Mouse (Mus musculus): Measurements from ENCODE around the gene Orai2. TPM values are rescaled to one million over a fixed set of nuclear protein-coding genes. Genes with fewer than 3 reads are reported as not detected.

Orai2 gene
- total RNA-seq, 1 experiment = 4.8 TPM

DNA sequence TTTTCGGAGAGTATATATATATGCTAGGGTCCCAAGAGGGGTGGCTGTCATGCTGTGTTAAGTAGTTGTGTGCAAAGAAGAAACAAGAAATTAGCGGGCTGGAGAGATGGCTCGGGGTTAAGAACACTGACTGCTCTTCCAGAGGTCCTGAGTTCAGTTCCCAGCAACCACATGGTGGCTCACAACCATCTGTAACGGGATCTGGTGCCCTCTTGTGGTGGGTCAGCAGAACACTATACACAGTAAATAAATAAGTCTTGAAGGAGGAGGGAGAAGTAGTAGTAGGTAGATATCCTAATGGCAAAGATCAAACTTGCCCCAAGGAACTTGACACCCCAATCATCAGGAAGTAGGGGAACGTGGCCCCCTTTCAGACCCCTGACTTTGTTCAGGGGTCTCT is 27.8 kb downstream of the Orai2 start:
- TF ChIP-seq MAFK (IDR thresholded peaks at IDR 0.05; ENCODE audit: insufficient read depth, low read depth, low read length) = no peak
- TF ChIP-seq ZNF384 (IDR thresholded peaks at IDR 0.05; ENCODE audit: low read depth, low read length) = no peak
- TF ChIP-seq CHD2 (IDR thresholded peaks at IDR 0.05; ENCODE audit: low read depth, low read length) = no peak
- TF ChIP-seq HCFC1 (IDR thresholded peaks at IDR 0.05; ENCODE audit: borderline replicate concordance, insufficient read depth, low read length) = no peak
- H3K9me3 ChIP-seq (ENCODE audit: control insufficient read depth, insufficient read depth, low read depth, low read length) = no peaks in the 10 kb centered on the region
- no peak overlapping the region for H3K9ac ChIP-seq (ENCODE audit: insufficient read depth, low read depth, low read length, poor library complexity, severe bottlenecking)
- H3K27ac ChIP-seq (ENCODE audit: insufficient read depth, low read depth, low read length, poor library complexity, severe bottlenecking) = no peak overlapping the region
- in situ Hi-C loops (cut with MboI; ENCODE audit: low sequenced_read_pairs in 2 of 2, unreplicated experiment in 2 of 2) = no loop called here
- H3K4me1 ChIP-seq (ENCODE audit: control insufficient read depth in 2 of 2, insufficient read depth in 2 of 2, low read length in 2 of 2, poor library complexity in 1 of 2) = no peaks in the 10 kb centered on the region
- no peak for DNase-seq (ENCODE audit: low read depth, low spot score)
- H3K4me3 ChIP-seq (ENCODE audit: insufficient read depth in 1 of 2, low read depth in 1 of 2, low read length in 2 of 2, poor library complexity in 1 of 2, severe bottlenecking in 1 of 2) = no peak overlapping the region
- H3K36me3 ChIP-seq (ENCODE audit: control insufficient read depth, insufficient read depth, low read length, poor library complexity, severe bottlenecking) = peaks cover 17% of the 10 kb centered on the region

DNA sequence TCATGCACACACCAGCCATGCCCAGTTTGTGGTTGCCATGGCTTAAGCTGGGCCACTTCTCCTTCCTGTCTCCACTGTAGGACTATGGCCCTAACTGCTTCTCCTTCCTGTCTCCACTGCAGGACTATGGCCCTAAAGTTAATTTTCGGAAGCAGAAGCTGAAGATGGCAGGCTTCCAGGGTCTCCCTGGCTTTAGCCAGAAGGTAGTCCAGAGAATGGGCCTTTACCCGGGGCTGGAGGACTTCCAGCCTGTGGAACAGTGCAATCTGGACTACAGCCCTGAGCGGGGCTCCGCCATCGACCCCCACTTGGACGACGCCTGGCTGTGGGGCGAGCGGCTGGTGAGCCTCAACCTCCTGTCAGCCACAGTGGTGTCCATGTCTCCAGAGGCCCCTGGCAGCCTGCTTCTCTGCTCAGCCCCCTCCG is 30.4 kb downstream of the Orai2 start:
- H3K4me3 ChIP-seq (ENCODE audit: insufficient read depth in 1 of 2, low read depth in 1 of 2, low read length in 2 of 2, poor library complexity in 1 of 2, severe bottlenecking in 1 of 2) = no peak overlapping the region
- H3K4me1 ChIP-seq (ENCODE audit: control insufficient read depth in 2 of 2, insufficient read depth in 2 of 2, low read length in 2 of 2, poor library complexity in 1 of 2) = 0 out of 4 replicates have a peak, but pooled peaks cover 0 to under 1% of the 10 kb centered on the region in 2 experiments
- TF ChIP-seq CHD2 (IDR thresholded peaks at IDR 0.05; ENCODE audit: low read depth, low read length) = no peak
- TF ChIP-seq MAFK (IDR thresholded peaks at IDR 0.05; ENCODE audit: insufficient read depth, low read depth, low read length) = no peak
- no peak for TF ChIP-seq HCFC1 (IDR thresholded peaks at IDR 0.05; ENCODE audit: borderline replicate concordance, insufficient read depth, low read length)
- no peak for TF ChIP-seq ZNF384 (IDR thresholded peaks at IDR 0.05; ENCODE audit: low read depth, low read length)
- TF ChIP-seq ZC3H11A (IDR thresholded peaks at IDR 0.05; ENCODE audit: borderline replicate concordance, low read depth, low read length) = no peak
- no peaks in the 10 kb centered on the region for H3K9me3 ChIP-seq (ENCODE audit: control insufficient read depth, insufficient read depth, low read depth, low read length)
- no peak overlapping the region for H3K27ac ChIP-seq (ENCODE audit: insufficient read depth, low read depth, low read length, poor library complexity, severe bottlenecking)
- H3K9ac ChIP-seq (ENCODE audit: insufficient read depth, low read depth, low read length, poor library complexity, severe bottlenecking) = no peak overlapping the region
- DNase-seq (ENCODE audit: low read depth, low spot score) = no peak
- in situ Hi-C loops (cut with MboI; ENCODE audit: low sequenced_read_pairs in 2 of 2, unreplicated experiment in 2 of 2) = no loop called here
- H3K36me3 ChIP-seq (ENCODE audit: control insufficient read depth, insufficient read depth, low read length, poor library complexity, severe bottlenecking) = peaks cover 17% of the 10 kb centered on the region

DNA sequence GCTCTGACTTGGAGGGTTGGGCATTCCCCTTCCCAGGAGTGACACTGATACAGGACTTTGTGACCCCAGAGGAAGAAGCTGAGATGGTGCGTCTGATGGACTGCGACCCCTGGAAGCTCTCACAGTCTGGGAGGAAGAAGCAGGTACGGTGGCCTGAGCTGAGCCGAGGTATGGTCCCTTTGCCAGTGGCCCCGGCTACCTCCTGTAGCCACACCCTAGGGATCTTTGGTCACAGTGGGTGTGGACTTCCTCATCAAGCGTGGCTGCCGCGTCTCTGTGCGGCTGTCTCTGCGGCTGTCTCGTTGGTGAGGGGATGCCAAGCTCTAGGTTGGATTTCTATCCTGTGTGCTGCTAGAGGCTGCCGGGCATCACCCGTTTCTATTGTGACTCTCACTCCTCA is 31.1 kb downstream of the Orai2 start:
- no peak overlapping the region for H3K27ac ChIP-seq (ENCODE audit: insufficient read depth, low read depth, low read length, poor library complexity, severe bottlenecking)
- no peaks in the 10 kb centered on the region for H3K9me3 ChIP-seq (ENCODE audit: control insufficient read depth, insufficient read depth, low read depth, low read length)
- no peak for DNase-seq (ENCODE audit: low read depth, low spot score)
- in situ Hi-C loops (cut with MboI; ENCODE audit: low sequenced_read_pairs in 2 of 2, unreplicated experiment in 2 of 2) = no loop called here
- H3K4me3 ChIP-seq (ENCODE audit: insufficient read depth in 1 of 2, low read depth in 1 of 2, low read length in 2 of 2, poor library complexity in 1 of 2, severe bottlenecking in 1 of 2) = no peak overlapping the region
- peaks cover 0 to 7% of the 10 kb centered on the region in 2 experiments; a peak in 1 of 4 replicates for H3K4me1 ChIP-seq (ENCODE audit: control insufficient read depth in 2 of 2, insufficient read depth in 2 of 2, low read length in 2 of 2, poor library complexity in 1 of 2)
- TF ChIP-seq CHD2 (IDR thresholded peaks at IDR 0.05; ENCODE audit: low read depth, low read length) (no peak), ZNF384 (IDR thresholded peaks at IDR 0.05; ENCODE audit: low read depth, low read length) (no peak), HCFC1 (IDR thresholded peaks at IDR 0.05; ENCODE audit: borderline replicate concordance, insufficient read depth, low read length) (no peak), ZC3H11A (IDR thresholded peaks at IDR 0.05; ENCODE audit: borderline replicate concordance, low read depth, low read length) (no peak), MAFK (IDR thresholded peaks at IDR 0.05; ENCODE audit: insufficient read depth, low read depth, low read length) (no peak)
- peaks cover 17% of the 10 kb centered on the region for H3K36me3 ChIP-seq (ENCODE audit: control insufficient read depth, insufficient read depth, low read length, poor library complexity, severe bottlenecking)
- H3K9ac ChIP-seq (ENCODE audit: insufficient read depth, low read depth, low read length, poor library complexity, severe bottlenecking) = no peak overlapping the region

- in situ Hi-C loops (cut with MboI; ENCODE audit: low sequenced_read_pairs in 2 of 2, unreplicated experiment in 2 of 2) = no loop called here
- H3K4me3 ChIP-seq (ENCODE audit: insufficient read depth in 1 of 2, low read depth in 1 of 2, low read length in 2 of 2, poor library complexity in 1 of 2, severe bottlenecking in 1 of 2) = no peak overlapping the region
- no peak overlapping the region for H3K9ac ChIP-seq (ENCODE audit: insufficient read depth, low read depth, low read length, poor library complexity, severe bottlenecking)
- H3K27ac ChIP-seq (ENCODE audit: insufficient read depth, low read depth, low read length, poor library complexity, severe bottlenecking) = no peak overlapping the region
- peak; percentile 75 for DNase-seq (ENCODE audit: low read depth, low spot score)
- peaks cover 26% of the 10 kb centered on the region for H3K36me3 ChIP-seq (ENCODE audit: control insufficient read depth, insufficient read depth, low read length, poor library complexity, severe bottlenecking)
- TF ChIP-seq HCFC1 (IDR thresholded peaks at IDR 0.05; ENCODE audit: borderline replicate concordance, insufficient read depth, low read length) = no peak
- TF ChIP-seq ZNF384 (IDR thresholded peaks at IDR 0.05; ENCODE audit: low read depth, low read length) = peak; percentile 91
- H3K9me3 ChIP-seq (ENCODE audit: control insufficient read depth, insufficient read depth, low read depth, low read length) = no peaks in the 10 kb centered on the region
- peaks cover 0 to 18% of the 10 kb centered on the region in 2 experiments; a peak in 1 of 4 replicates for H3K4me1 ChIP-seq (ENCODE audit: control insufficient read depth in 2 of 2, insufficient read depth in 2 of 2, low read length in 2 of 2, poor library complexity in 1 of 2)
Observed at GRCm38 (mm10) chr5:136137658-136138274, 32.7 kb downstream of the Orai2 start.

Data from ES-E14 (cell line).